Mouse (Mus musculus) liver, postnatal 0 days (tissue): ENCODE data around the gene Scyl3.

ENCODE experiments used
- CTCF ChIP-seq: sonication (generic); IDR thresholded peaks from 2 replicates; pipeline ENCODE4 v1.5.1; 2016; ENCODE audit warnings: antibody characterized with exemption, low read depth
- EP300 ChIP-seq: IDR thresholded peaks from 2 replicates; pipeline ENCODE4 v1.6.1; 2016; ENCODE audit warnings: antibody characterized with exemption, low read depth, mild to moderate bottlenecking

DNA sequence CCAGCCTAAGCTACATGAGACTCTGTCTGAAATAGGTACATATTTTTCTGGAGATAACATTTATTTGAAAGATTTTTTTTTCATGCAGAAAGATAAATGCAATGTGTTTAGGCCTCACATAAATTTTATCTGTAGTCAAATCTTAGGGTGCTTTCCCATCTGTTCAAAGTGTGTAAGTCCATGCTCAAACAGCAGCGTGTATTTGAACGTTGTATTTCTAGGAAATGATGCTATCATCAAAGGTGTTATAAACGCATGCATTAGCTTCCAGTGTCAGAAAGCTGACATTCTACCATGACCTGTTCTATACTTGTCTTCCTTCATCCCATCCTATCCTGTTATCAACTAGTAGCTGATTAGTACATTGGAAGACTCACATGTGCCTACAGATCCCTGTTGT lies 25.5 kb upstream of the Scyl3 start:
- TF ChIP-seq CTCF (no peak), EP300 (no peak)
